Mouse (Mus musculus) stomach, postnatal 0 days (tissue): Measurements from ENCODE around the gene Ces2g.

Source experiments
- CTCF ChIP-seq: IDR thresholded peaks from 2 replicates; pipeline ENCODE4 v1.5.1; 2016; ENCODE audit warnings: antibody characterized with exemption, low read depth, mild to moderate bottlenecking, moderate library complexity
- EP300 ChIP-seq: optimal IDR thresholded peaks from 2 replicates; pipeline ENCODE3; 2016; ENCODE audit warnings: antibody characterized with exemption

DNA sequence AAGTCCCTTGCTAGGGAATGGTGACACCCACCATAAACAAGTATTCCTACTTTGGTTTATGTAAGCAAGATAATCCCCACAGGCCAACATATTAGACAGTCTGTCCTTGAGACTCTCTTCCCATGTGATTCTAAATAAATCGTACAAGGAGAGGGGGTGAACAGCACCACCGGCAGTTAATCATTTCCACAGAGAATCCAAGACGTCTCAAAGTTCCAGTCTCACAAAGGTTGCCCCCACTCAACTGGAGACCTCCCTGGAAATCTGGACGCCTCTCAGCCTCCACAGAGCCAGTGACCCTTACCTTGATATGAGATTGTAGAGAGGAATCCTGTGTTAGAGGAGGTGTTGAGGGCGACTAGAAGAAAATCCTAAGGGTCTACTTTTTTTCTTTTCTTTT lies 12.5 kb upstream of the Ces2g start:
- no peak for TF ChIP-seq CTCF
- TF ChIP-seq EP300, result no peak
